Mouse (Mus musculus): ENCODE data around the gene Agbl1.

DNA sequence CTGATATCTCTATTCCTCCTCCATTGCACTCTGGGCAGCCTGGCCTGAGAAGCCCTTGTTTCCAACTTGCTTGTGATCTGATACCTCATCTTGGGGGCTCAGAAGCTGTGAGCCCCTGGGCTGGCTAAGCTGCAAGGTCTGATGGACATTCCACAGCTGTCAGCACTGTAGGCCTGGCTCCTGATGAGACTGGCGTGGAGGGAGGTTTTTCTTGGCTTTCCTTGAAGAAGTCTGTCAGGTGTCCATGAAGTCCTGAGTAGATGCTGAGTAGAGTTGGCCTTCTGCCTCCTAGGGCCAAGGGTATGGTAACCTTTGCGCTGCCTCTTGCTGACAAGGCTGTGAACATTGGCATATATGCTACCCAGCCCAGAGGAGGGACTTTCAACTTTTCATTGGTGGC, 7.0 kb upstream of the Agbl1 start:
- no peak for TF ChIP-seq POLR2A (IDR thresholded peaks at IDR 0.05; ENCODE audit: low read depth, low read length)
- no peak for TF ChIP-seq CTCF (IDR thresholded peaks at IDR 0.05; ENCODE audit: borderline replicate concordance, insufficient read depth, low read length)

All from embryonic fibroblast, embryonic 13.5 days (primary cell).